Mouse (Mus musculus): ENCODE results near the gene Xbp1.

DNA sequence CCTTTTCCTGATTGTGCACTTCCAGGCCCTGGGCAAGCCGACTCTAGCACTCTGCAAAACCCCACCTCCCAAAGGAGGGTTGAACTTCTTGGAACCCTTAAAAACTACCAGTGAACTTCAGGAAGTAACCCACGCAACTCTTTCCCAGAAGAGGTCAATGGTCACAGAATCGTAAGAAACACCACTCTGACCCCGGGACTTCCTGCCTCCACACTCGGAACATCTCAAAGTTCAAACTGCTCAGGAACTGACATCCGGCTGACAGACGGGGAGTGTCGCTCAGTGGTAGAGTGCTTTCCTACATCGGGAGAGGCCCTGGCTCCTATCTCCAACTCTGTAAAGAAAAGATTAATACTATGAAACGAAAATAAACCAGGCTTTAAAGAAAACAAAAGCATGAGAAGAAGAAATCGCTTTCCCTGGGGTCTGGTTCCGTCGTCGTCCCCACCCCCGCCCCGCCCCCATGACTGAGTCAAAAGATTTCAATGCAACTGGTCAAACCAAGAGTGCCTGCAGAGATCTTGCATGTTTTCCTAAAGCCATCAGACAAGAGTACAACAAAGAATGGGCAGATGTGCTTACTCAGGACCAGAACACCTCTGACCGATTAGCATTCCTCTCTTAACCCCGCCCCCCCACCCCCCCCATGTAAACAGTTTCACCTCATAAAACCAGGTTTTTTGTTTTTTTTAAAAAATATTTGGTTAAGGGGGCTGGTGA is 14.4 kb upstream of the Xbp1 start:
- no peak for TF ChIP-seq CTCF (IDR thresholded peaks at IDR 0.05; ENCODE audit: borderline replicate concordance, insufficient read depth, low read length)
- TF ChIP-seq POLR2A (IDR thresholded peaks at IDR 0.05; ENCODE audit: low read depth, low read length): no peak
